23 mouse cellular contexts compared by ENCODE assay signal in genomic region chr5:137751988-137752387, GRCm38 (mm10). TPM values are rescaled to one million over a fixed set of nuclear protein-coding genes. Genes with fewer than 3 reads are reported as not detected.
DNase-seq lines count a peak whose midpoint lies in the region; ATAC-seq and TF ChIP-seq lines count a peak whose summit lies in the region.
"Had no signal": no experiment of that assay in that cellular context is flagged by ENCODE, and none has a peak within 500 bp of the region (broad histone marks: within the 10 kb centered on the region; RNA-seq: fewer than 3 reads in every experiment).

No protein-coding gene starts in this region.

- intact Hi-C loops in gastrocnemius, adult 2 months (cut with DNase I) = no loop called here
- intact Hi-C loops in heart, postnatal 14 days (cut with DNase I) = no loop called here

- no peak overlapping the region for H3K4me2 ChIP-seq in heart, embryonic 12.5 days
- no peak overlapping the region for H3K4me2 ChIP-seq in heart, embryonic 16.5 days (ENCODE audit: low read depth, low read length)
- H3K4me2 ChIP-seq: embryonic facial prominence, embryonic 13.5 days; forebrain, embryonic 12.5 days; hindbrain, embryonic 12.5 days had no signal

- peak overlapping the region; percentile 76 for H3K27ac ChIP-seq in gastrocnemius, adult 2 months
- H3K27ac ChIP-seq in heart, embryonic 12.5 days (ENCODE audit: poor library complexity, severe bottlenecking) = 0 out of 2 replicates have a peak overlapping the region, but pooled peaks have one; percentile 11
- H3K27ac ChIP-seq in heart, embryonic 16.5 days (ENCODE audit: low read length) = peak overlapping the region; percentile 93
- H3K27ac ChIP-seq in ES-Bruce4 (ENCODE audit: insufficient read depth, low read length) = peak overlapping the region; percentile 11; the same call in 1 of the 2 replicates
- H3K27ac ChIP-seq: embryonic facial prominence, embryonic 13.5 days; forebrain, embryonic 12.5 days; hindbrain, embryonic 12.5 days; hindbrain, postnatal 0 days had no signal

- 85% methylated on average over 6 of the region's 6 CpGs for whole genome bisulfite sequencing in heart, embryonic 12.5 days
- WGBS in heart, embryonic 16.5 days = 88% methylated on average over 6 of the region's 6 CpGs

- no peaks in the 10 kb centered on the region for H3K27me3 ChIP-seq in heart, embryonic 12.5 days (replicated peaks)
- no peaks in the 10 kb centered on the region for H3K27me3 ChIP-seq in heart, embryonic 16.5 days (ENCODE audit: control insufficient read depth, insufficient read depth, low read length)
- H3K27me3 ChIP-seq in ES-Bruce4 (ENCODE audit: control insufficient read depth, insufficient read depth, low read length, poor library complexity, severe bottlenecking) = no peaks in the 10 kb centered on the region
- H3K27me3 ChIP-seq: embryonic facial prominence, embryonic 13.5 days; forebrain, embryonic 12.5 days; hindbrain, embryonic 12.5 days had no signal

- peaks cover 80% of the 10 kb centered on the region for H3K4me1 ChIP-seq in heart, embryonic 12.5 days (replicated peaks)
- H3K4me1 ChIP-seq in heart, embryonic 16.5 days (ENCODE audit: control insufficient read depth, insufficient read depth, low read length) = peaks cover 63% of the 10 kb centered on the region
- peaks cover 18% of the 10 kb centered on the region for H3K4me1 ChIP-seq in ES-Bruce4 (ENCODE audit: control insufficient read depth, insufficient read depth, low read length)

- no peak overlapping the region for H3K4me3 ChIP-seq in gastrocnemius, adult 2 months
- H3K4me3 ChIP-seq in heart, embryonic 12.5 days = no peak overlapping the region
- no peak overlapping the region for H3K4me3 ChIP-seq in heart, embryonic 16.5 days (ENCODE audit: low read length)
- no peak overlapping the region for H3K4me3 ChIP-seq in ES-Bruce4 (ENCODE audit: low read depth, low read length)
- H3K4me3 ChIP-seq: embryonic facial prominence, embryonic 13.5 days; forebrain, embryonic 12.5 days; hindbrain, embryonic 12.5 days had no signal

- no peak for ATAC-seq in heart, embryonic 12.5 days (ENCODE audit: insufficient number of reproducible peaks, low FRiP score)
- no peak for ATAC-seq in heart, embryonic 16.5 days (replicated peaks; ENCODE audit: extremely low read depth, insufficient read depth, low FRiP score)
- ATAC-seq: activated CD4-positive, CD25-positive, alpha-beta regulatory T cell, adult 4 months; CD4-positive, CD25-positive, alpha-beta regulatory T cell, adult 4 months; forebrain, embryonic 16.5 days; hindbrain, postnatal 0 days had no signal

- peaks cover 71% of the 10 kb centered on the region for H3K36me3 ChIP-seq in heart, embryonic 12.5 days
- H3K36me3 ChIP-seq in heart, embryonic 16.5 days (ENCODE audit: control insufficient read depth, insufficient read depth) = peaks cover 17% of the 10 kb centered on the region
- H3K36me3 ChIP-seq in ES-Bruce4 (ENCODE audit: control insufficient read depth, insufficient read depth, low read length, poor library complexity, severe bottlenecking) = no peaks in the 10 kb centered on the region

- no peak for TF ChIP-seq CTCF in gastrocnemius, adult 2 months (IDR thresholded peaks at IDR 0.05)
- TF ChIP-seq CTCF in ES-Bruce4 (IDR thresholded peaks at IDR 0.05; ENCODE audit: low read depth, low read length) = no peak

- no peak for TF ChIP-seq POLR2A in ES-Bruce4 (IDR thresholded peaks at IDR 0.05; ENCODE audit: insufficient read depth, low read length)

- DNase-seq in gastrocnemius, adult 2 months = peak; percentile 7
- no peak for DNase-seq in gastrocnemius, postnatal 4 days (ENCODE audit: low spot score in 2 of 2)
- DNase-seq in heart, postnatal 4 days = no peak
- no peak for DNase-seq in heart, postnatal 14 days
- DNase-seq: adrenal gland, postnatal 14 days; B cell, adult 2 months; cerebellum, adult 11-12 months; cerebellum, adult 9-10 months; cerebellum, postnatal 36 days; gastrocnemius, postnatal 14 days; kidney, adult 11 months; kidney, adult 9 months had no signal

- TF ChIP-seq EP300 in ES-Bruce4 (IDR thresholded peaks at IDR 0.05; ENCODE audit: insufficient read depth, low read depth, low read length) = no peak

- no peaks in the 10 kb centered on the region for H3K9me3 ChIP-seq in heart, embryonic 12.5 days (replicated peaks)
- H3K9me3 ChIP-seq in heart, embryonic 16.5 days (replicated peaks; ENCODE audit: control insufficient read depth, low read length) = no peaks in the 10 kb centered on the region
- H3K9me3 ChIP-seq in ES-Bruce4 (replicated peaks; ENCODE audit: control insufficient read depth, insufficient read depth, low read length, poor library complexity, severe bottlenecking) = no peaks in the 10 kb centered on the region
- H3K9me3 ChIP-seq: embryonic facial prominence, embryonic 13.5 days; forebrain, embryonic 12.5 days; hindbrain, embryonic 12.5 days had no signal

- no peak overlapping the region; the same call in none of the 2 replicates for H3K9ac ChIP-seq in heart, embryonic 12.5 days
- peak overlapping the region; percentile 21; the same call in 1 of the 2 replicates for H3K9ac ChIP-seq in heart, embryonic 16.5 days (ENCODE audit: low read length)
- H3K9ac ChIP-seq in ES-Bruce4 (ENCODE audit: low read depth, poor library complexity, severe bottlenecking) = no peak overlapping the region
- H3K9ac ChIP-seq: embryonic facial prominence, embryonic 13.5 days; forebrain, embryonic 12.5 days; hindbrain, embryonic 12.5 days had no signal

RNA-seq across cellular contexts. Expression of gene Tsc22d4, which starts 6.5 kb away (rescaled TPM):
- 10 to 100 TPM; 43.5 to 58.6 TPM for total RNA-seq in gastrocnemius, adult 2 months (2021)
- 100 to 1,000 TPM; 162 to 187 TPM for total RNA-seq in gastrocnemius, postnatal 4 days (2021)
- polyA plus RNA-seq in heart, embryonic 12.5 days (2016; fragmentation: Nextera tagmentation; extraction: Ambion mirVana) = 144 and 154 TPM in 2 replicates
- 100 to 1,000 TPM; 230 to 231 TPM for total RNA-seq in heart, postnatal 4 days (2021)
- 164 and 189 TPM in 2 replicates for polyA plus RNA-seq in heart, embryonic 16.5 days (2015; fragmentation: Nextera tagmentation; extraction: Ambion mirVana)
- total RNA-seq in heart, postnatal 14 days (2021) = 100 to 1,000 TPM; 287 to 312 TPM
- polyA plus RNA-seq in ES-Bruce4 (2011; ENCODE audit: insufficient read depth, insufficient read length, low read depth, missing spikeins) = 47.7 and 53.3 TPM in 2 replicates

RNA-seq across cellular contexts. Expression of gene Nyap1, which starts 10.6 kb away (rescaled TPM):
- under 1 TPM; 0.05 to 0.45 TPM for total RNA-seq in gastrocnemius, adult 2 months (2021)
- total RNA-seq in gastrocnemius, postnatal 4 days (2021) = 1 to 10 TPM in 1 of 2 experiments, under 1 TPM in 1; 0.73 to 1.2 TPM
- polyA plus RNA-seq in heart, embryonic 12.5 days (2016; fragmentation: Nextera tagmentation; extraction: Ambion mirVana) = 1.2 and 1.7 TPM in 2 replicates
- 1 to 10 TPM; 3.1 to 3.3 TPM for total RNA-seq in heart, postnatal 4 days (2021)
- polyA plus RNA-seq in heart, embryonic 16.5 days (2015; fragmentation: Nextera tagmentation; extraction: Ambion mirVana) = 1.6 and 1.9 TPM in 2 replicates
- 1 to 10 TPM; 1.4 to 1.8 TPM for total RNA-seq in heart, postnatal 14 days (2021)
- 12.4 and 13.0 TPM in 2 replicates for polyA plus RNA-seq in ES-Bruce4 (2011; ENCODE audit: insufficient read depth, insufficient read length, low read depth, missing spikeins)
- total RNA-seq: granulocyte monocyte progenitor cell, adult 5-6 weeks had no signal

RNA-seq across cellular contexts. Expression of gene Ppp1r35, which starts 26.7 kb away (rescaled TPM):
- total RNA-seq in gastrocnemius, adult 2 months (2021) = 1 to 10 TPM; 5.4 to 6.9 TPM
- 10 to 100 TPM; 14.5 to 15.8 TPM for total RNA-seq in gastrocnemius, postnatal 4 days (2021)
- polyA plus RNA-seq in heart, embryonic 12.5 days (2016; fragmentation: Nextera tagmentation; extraction: Ambion mirVana) = 28.0 and 31.8 TPM in 2 replicates
- 10 to 100 TPM; 16.5 to 17.1 TPM for total RNA-seq in heart, postnatal 4 days (2021)
- 20.5 and 22.6 TPM in 2 replicates for polyA plus RNA-seq in heart, embryonic 16.5 days (2015; fragmentation: Nextera tagmentation; extraction: Ambion mirVana)
- 10 to 100 TPM; 13.9 to 14.0 TPM for total RNA-seq in heart, postnatal 14 days (2021)
- 30.3 and 35.4 TPM in 2 replicates for polyA plus RNA-seq in ES-Bruce4 (2011; ENCODE audit: insufficient read depth, insufficient read length, low read depth, missing spikeins)

RNA-seq across cellular contexts. Expression of gene Mepce, which starts 35.5 kb away (rescaled TPM):
- total RNA-seq in gastrocnemius, adult 2 months (2021) = 10 to 100 TPM; 22.4 to 26.2 TPM
- total RNA-seq in gastrocnemius, postnatal 4 days (2021) = 10 to 100 TPM; 25.0 to 34.2 TPM
- 8.8 and 11.0 TPM in 2 replicates for polyA plus RNA-seq in heart, embryonic 12.5 days (2016; fragmentation: Nextera tagmentation; extraction: Ambion mirVana)
- 10 to 100 TPM; 29.0 to 40.3 TPM for total RNA-seq in heart, postnatal 4 days (2021)
- 5.6 and 5.7 TPM in 2 replicates for polyA plus RNA-seq in heart, embryonic 16.5 days (2015; fragmentation: Nextera tagmentation; extraction: Ambion mirVana)
- 10 to 100 TPM; 32.7 to 33.0 TPM for total RNA-seq in heart, postnatal 14 days (2021)
- 21.6 and 24.8 TPM in 2 replicates for polyA plus RNA-seq in ES-Bruce4 (2011; ENCODE audit: insufficient read depth, insufficient read length, low read depth, missing spikeins)

RNA-seq across cellular contexts. Expression of gene Zcwpw1, which starts 35.6 kb away (rescaled TPM):
- under 1 TPM; 0.20 to 0.39 TPM for total RNA-seq in gastrocnemius, adult 2 months (2021)
- total RNA-seq in gastrocnemius, postnatal 4 days (2021) = 1 to 10 TPM; 4.3 to 5.6 TPM
- polyA plus RNA-seq in heart, embryonic 12.5 days (2016; fragmentation: Nextera tagmentation; extraction: Ambion mirVana) = 10.9 and 11.4 TPM in 2 replicates
- 1 to 10 TPM; 2.4 to 3.2 TPM for total RNA-seq in heart, postnatal 4 days (2021)
- 9.6 and 9.9 TPM in 2 replicates for polyA plus RNA-seq in heart, embryonic 16.5 days (2015; fragmentation: Nextera tagmentation; extraction: Ambion mirVana)
- 1 to 10 TPM; 1.1 to 1.3 TPM for total RNA-seq in heart, postnatal 14 days (2021)
- 15.0 and 15.5 TPM in 2 replicates for polyA plus RNA-seq in ES-Bruce4 (2011; ENCODE audit: insufficient read depth, insufficient read length, low read depth, missing spikeins)

Comparison
In these comparisons a context has a peak if more than half of its experiments do, and no peak if none do; other contexts are left out.
1. H3K27ac ChIP-seq: peak in every context shown above with its lines; median percentile 93 in heart, embryonic 16.5 days; 76 in gastrocnemius, adult 2 months; 11 in heart, embryonic 12.5 days; 11 in ES-Bruce4.